Mouse (Mus musculus) forebrain, embryonic 12.5 days (tissue): ENCODE results near the gene Enho. TPM values are rescaled to one million over a fixed set of nuclear protein-coding genes. Genes with fewer than 3 reads are reported as not detected.

ENCODE experiments used
- polyA plus RNA-seq: library from polyadenylated mRNA; unstranded; fragments of >200 nt; fragmentation: Nextera tagmentation; extraction: Ambion mirVana; gene quantifications from 2 replicates; pipeline ENCODE4 v1.2.1, GENCODE M21; 2016

Enho gene
- polyA plus RNA-seq, 1 experiment from 2014 or later, result 43.2 TPM

Other genes starting within 250 kb of the Enho start
- gene Kif24, start 175.4 kb downstream of the Enho start, polyA plus RNA-seq, result 14.3 and 17.9 TPM in 2 replicates
- gene Nudt2, start 175.2 kb downstream of the Enho start, polyA plus RNA-seq, result 64.0 and 68.2 TPM in 2 replicates
- 6.3 and 7.8 TPM in 2 replicates for gene AI464131, start 137.2 kb downstream of the Enho start, polyA plus RNA-seq
- 7.2 and 10.5 TPM in 2 replicates for gene 1110017D15Rik, start 123.0 kb downstream of the Enho start, polyA plus RNA-seq
- gene Fam219a, start 70.8 kb downstream of the Enho start, polyA plus RNA-seq, result 9.3 and 10.1 TPM in 2 replicates
- gene Dnaic1, start 70.5 kb downstream of the Enho start, polyA plus RNA-seq, result 1.5 TPM in 2 replicates
- gene Cntfr, start 56.8 kb upstream of the Enho start, polyA plus RNA-seq, result 21.9 and 28.3 TPM in 2 replicates
- 56.6 and 62.1 TPM in 2 replicates for gene Il11ra1, start 59.7 kb upstream of the Enho start, polyA plus RNA-seq
- gene Rpp25l, start 73.2 kb upstream of the Enho start, polyA plus RNA-seq, result 77.0 and 79.1 TPM in 2 replicates
- gene Dctn3, start 82.8 kb upstream of the Enho start, polyA plus RNA-seq, result 159 and 179 TPM in 2 replicates
- 0.42 and 0.46 TPM in 2 replicates for gene Arid3c, start 90.8 kb upstream of the Enho start, polyA plus RNA-seq
- gene Galt, start 114.9 kb upstream of the Enho start, polyA plus RNA-seq, result 16.6 and 19.8 TPM in 2 replicates
- 57.3 and 57.8 TPM in 2 replicates for gene Sigmar1, start 115.8 kb upstream of the Enho start, polyA plus RNA-seq
- 119 and 122 TPM in 2 replicates for gene Ccl27a, start 133.9 kb upstream of the Enho start, polyA plus RNA-seq